Mouse (Mus musculus) heart, postnatal 25 days (tissue): ENCODE results near the gene Glrb. TPM values are rescaled to one million over a fixed set of nuclear protein-coding genes. Genes with fewer than 3 reads are reported as not detected.

Experiments
- DNase-seq: peaks from one replicate; pipeline ENCODE4 v3.0.0; 2022; ENCODE audit warnings: low spot score
- intact Hi-C: fragments of 180-260 bp; cut with DNase I; formaldehyde crosslinking; loops from one replicate; pipeline ENCODE4 v1.15.1; 2025
- total RNA-seq, 2 experiments: library from RNA; stranded (reverse); gene quantifications; 2 replicates each; pipeline ENCODE4 v1.2.3; 2021

The Glrb gene
- total RNA-seq = under 1 TPM; 0.16 to 0.17 TPM

- intact Hi-C loops = no loop called here
Observed at GRCm38 (mm10) chr3:80913111-80913778, at the start of gene Glrb. Glrb (minus strand) TSS chr3:80913660.

GRCm38 (mm10) chr3:80959965-80960364, 46.5 kb upstream of the Glrb start:
- intact Hi-C loops = loop anchor here (2.0 to 5.0 kb wide), 2 partner anchors 522 to 823 kb away; no protein-coding TSS in a partner anchor
- DNase-seq = no peak

More at GRCm38 (mm10) chr3:80913111-80913778, at the start of gene Glrb:
- DNase-seq = no peak

GRCm38 (mm10) chr3:80958591-80958990, 45.1 kb upstream of the Glrb start:
- no peak for DNase-seq
- intact Hi-C loops = loop anchor here (1.0 to 2.0 kb wide), 2 partner anchors 824 to 967 kb away; no protein-coding TSS in a partner anchor

GRCm38 (mm10) chr3:80913779-80914284, 372 bp upstream of the Glrb start:
- no peak for DNase-seq
- intact Hi-C loops = no loop called here

- intact Hi-C loops = no loop called here
- no peak for DNase-seq
Observed at GRCm38 (mm10) chr3:80894745-80895480, 18.5 kb downstream of the Glrb start.

- intact Hi-C loops = no loop called here
- DNase-seq = no peak
Observed at GRCm38 (mm10) chr3:80894328-80894727, 19.1 kb downstream of the Glrb start.

GRCm38 (mm10) chr3:80893055-80893690, 20.3 kb downstream of the Glrb start:
- intact Hi-C loops = no loop called here
- DNase-seq = no peak

GRCm38 (mm10) chr3:80891087-80891486, 22.4 kb downstream of the Glrb start:
- no peak for DNase-seq
- intact Hi-C loops = no loop called here

- no peak for DNase-seq
- intact Hi-C loops = no loop called here
Observed at GRCm38 (mm10) chr3:80885174-80885573, 28.3 kb downstream of the Glrb start.

- intact Hi-C loops = no loop called here
Observed at GRCm38 (mm10) chr3:80883601-80884000, 29.9 kb downstream of the Glrb start.

GRCm38 (mm10) chr3:80880660-80881293, 32.7 kb downstream of the Glrb start:
- intact Hi-C loops = no loop called here
- no peak for DNase-seq

More at GRCm38 (mm10) chr3:80883601-80884000, 29.9 kb downstream of the Glrb start:
- no peak for DNase-seq

GRCm38 (mm10) chr3:80878571-80878970, 34.9 kb downstream of the Glrb start:
- intact Hi-C loops = no loop called here
- DNase-seq = no peak

- intact Hi-C loops = no loop called here
- DNase-seq = no peak
Observed at GRCm38 (mm10) chr3:80874690-80875353, 38.6 kb downstream of the Glrb start.

- DNase-seq = no peak
- intact Hi-C loops = no loop called here
Observed at GRCm38 (mm10) chr3:80874081-80874480, 39.4 kb downstream of the Glrb start.

- no peak for DNase-seq
- intact Hi-C loops = no loop called here
Observed at GRCm38 (mm10) chr3:80871472-80872171, 41.8 kb downstream of the Glrb start.

- intact Hi-C loops = no loop called here
- no peak for DNase-seq
Observed at GRCm38 (mm10) chr3:80867328-80867727, 46.1 kb downstream of the Glrb start.

GRCm38 (mm10) chr3:80852912-80853507, 60.5 kb downstream of the Glrb start:
- DNase-seq = no peak
- intact Hi-C loops = no loop called here

- intact Hi-C loops = no loop called here
- DNase-seq = no peak
Observed at GRCm38 (mm10) chr3:80850947-80851346, 62.5 kb downstream of the Glrb start.

- DNase-seq = no peak
- intact Hi-C loops = no loop called here
Observed at GRCm38 (mm10) chr3:80845634-80846033, 67.8 kb downstream of the Glrb start.
